Mouse (Mus musculus): ENCODE results near the gene Adamtsl5.
A peak's percentile ranks its signal among the peaks of the same experiment; 100 is the strongest.

The Adamtsl5 gene

DNA sequence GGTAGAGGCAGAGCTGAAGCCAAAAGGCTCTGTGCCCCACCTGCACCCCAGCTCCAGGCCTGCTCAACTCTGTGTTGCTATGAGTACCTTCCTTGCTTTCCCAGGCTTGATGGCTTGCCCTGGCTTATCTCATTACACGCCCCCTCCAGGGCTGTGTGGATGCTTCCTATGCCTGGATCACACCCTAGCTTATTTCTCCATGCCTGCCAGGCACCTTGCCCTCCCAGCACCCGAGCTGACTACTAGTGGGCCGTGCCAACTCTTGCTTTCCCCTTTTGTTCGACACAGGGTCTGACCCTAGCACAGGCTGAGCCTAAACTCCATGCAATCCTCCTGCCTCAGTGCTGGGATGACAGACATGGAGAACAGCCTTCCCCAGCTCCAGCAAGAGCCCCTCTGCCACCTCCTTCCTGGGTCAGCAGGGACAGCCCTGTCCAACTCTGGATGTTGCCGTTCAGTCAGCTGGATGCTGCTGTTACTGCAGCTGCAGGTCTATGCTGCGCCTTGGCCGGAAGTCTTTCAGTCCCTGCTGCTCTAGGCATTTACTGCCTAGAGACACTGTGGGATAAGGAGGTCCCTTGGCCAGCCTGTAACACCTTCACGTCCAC is 50.6 kb downstream of the Adamtsl5 start:
- no peak for DNase-seq (ENCODE audit: extremely low read depth, low read depth, low spot score)

GRCm38 (mm10) chr10:80296824-80297223 is 51.4 kb downstream of the Adamtsl5 start:
- no peak for DNase-seq (ENCODE audit: extremely low read depth, low read depth, low spot score)

GRCm38 (mm10) chr10:80295618-80296425 is 52.4 kb downstream of the Adamtsl5 start, which contains the start of gene Apc2:
Apc2 (plus strand) TSS chr10:80295977.
- DNase-seq (ENCODE audit: extremely low read depth, low read depth, low spot score): no peak

GRCm38 (mm10) chr10:80294788-80295303 is 53.4 kb downstream of the Adamtsl5 start:
- DNase-seq (ENCODE audit: extremely low read depth, low read depth, low spot score): no peak

DNA sequence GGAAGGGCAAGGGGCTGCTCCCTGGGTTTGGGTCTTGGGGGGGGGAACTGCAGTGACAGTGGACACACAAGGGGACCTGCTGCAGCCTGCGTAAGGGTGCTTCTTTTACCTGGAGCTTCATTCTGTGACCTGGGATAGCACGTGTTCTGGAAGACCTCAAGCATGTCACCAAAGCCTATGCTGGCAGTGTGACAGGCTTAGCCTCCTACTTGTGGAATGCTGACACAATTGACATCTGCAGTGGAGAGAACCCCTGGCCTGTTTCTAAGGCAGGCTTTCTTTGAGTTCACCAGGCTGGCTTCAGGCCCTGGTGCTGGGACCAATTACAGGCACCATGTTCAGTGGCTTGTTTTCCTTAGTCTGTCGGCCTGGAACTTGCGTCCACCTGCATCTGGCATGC is 53.9 kb downstream of the Adamtsl5 start:
- no peak for DNase-seq (ENCODE audit: extremely low read depth, low read depth, low spot score)

DNA sequence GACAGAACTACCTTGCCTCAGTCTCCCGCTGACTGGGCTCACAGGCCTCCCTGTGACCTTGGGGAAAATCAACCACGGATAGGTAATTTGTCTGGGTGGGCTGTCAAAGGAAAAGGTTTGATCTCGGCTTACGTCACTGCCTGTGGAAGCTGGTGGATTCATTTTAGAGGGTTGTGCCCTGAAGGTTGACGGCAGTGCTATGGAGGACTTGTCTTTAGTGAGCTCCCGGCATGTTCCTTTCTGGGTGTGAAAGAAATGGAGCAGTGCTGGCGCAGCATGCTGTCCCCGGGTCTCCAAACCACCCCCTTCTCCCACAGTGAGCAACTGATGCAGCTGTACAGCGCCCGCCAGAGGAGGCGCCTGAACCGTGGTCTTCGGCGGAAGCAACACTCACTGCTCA is 54.9 kb downstream of the Adamtsl5 start:
- no peak for DNase-seq (ENCODE audit: extremely low read depth, low read depth, low spot score)

GRCm38 (mm10) chr10:80292251-80293146 is 55.7 kb downstream of the Adamtsl5 start, which contains the start of gene Rps15:
Rps15 (plus strand) TSS chr10:80292453.
- DNase-seq (ENCODE audit: extremely low read depth, low read depth, low spot score): peak; percentile 33

All from fat pad, adult 2 months (tissue).